Mouse (Mus musculus): ENCODE measurements around the gene Jazf1.

DNA sequence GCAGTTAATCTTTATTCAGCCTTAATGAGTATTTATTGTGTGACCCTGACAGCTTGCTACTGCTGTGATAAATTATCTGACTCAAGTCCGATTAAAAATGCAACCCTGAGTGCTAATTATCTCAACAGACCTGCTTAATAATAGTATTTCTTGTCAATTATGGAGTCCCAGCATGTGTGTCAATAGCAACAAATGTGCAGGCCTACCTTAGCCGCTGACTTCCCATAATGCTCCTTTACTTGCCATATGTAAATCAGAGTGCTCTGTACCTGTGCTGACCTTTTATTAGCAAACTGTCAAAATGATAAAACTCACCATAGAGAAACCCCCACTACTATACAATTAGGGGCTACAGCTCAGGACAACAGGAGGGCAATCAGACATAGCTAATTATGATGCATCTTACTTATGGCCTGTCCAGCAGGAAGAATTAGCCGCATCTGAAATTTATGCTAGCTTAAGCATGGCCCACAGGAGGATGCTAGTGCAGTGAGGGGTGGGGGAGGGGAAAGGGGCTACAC, 209.5 kb downstream of the Jazf1 start:
- TF ChIP-seq POLR2A (IDR thresholded peaks at IDR 0.05; ENCODE audit: control insufficient read depth in 1 of 2, insufficient read depth in 1 of 2, low read depth in 1 of 2, low read length in 2 of 2, poor library complexity in 1 of 2) (no peak), CTCF (IDR thresholded peaks at IDR 0.05 in 2 of 3, conservative IDR thresholded peaks at IDR 0.05 in 1 of 3; ENCODE audit: control insufficient read depth in 1 of 3, insufficient read depth in 1 of 3, low read depth in 2 of 3, low read length in 3 of 3, poor library complexity in 1 of 3, severe bottlenecking in 1 of 3) (no peak), RAD21 (IDR thresholded peaks at IDR 0.05; ENCODE audit: low read depth, low read length) (no peak), MAFK (IDR thresholded peaks at IDR 0.05; ENCODE audit: borderline replicate concordance, low read depth, low read length) (no peak), ETS1 (IDR thresholded peaks at IDR 0.05; ENCODE audit: low read depth, low read length) (no peak), MAZ (IDR thresholded peaks at IDR 0.05; ENCODE audit: low read depth, low read length) (no peak), E2F4 (IDR thresholded peaks at IDR 0.05; ENCODE audit: borderline replicate concordance, low read depth, low read length) (no peak), GATA1 (IDR thresholded peaks at IDR 0.05; ENCODE audit: low read depth, low read length) (no peak), NELFE (IDR thresholded peaks at IDR 0.05; ENCODE audit: low read depth, low read length) (no peak)
